Mouse (Mus musculus) liver, embryonic 14 days (tissue): Measurements from ENCODE around the gene Cd300ld. TPM values are rescaled to one million over a fixed set of nuclear protein-coding genes. Genes with fewer than 3 reads are reported as not detected.

ENCODE experiments used
- polyA plus RNA-seq: library from polyadenylated mRNA; depleted of rRNA; stranded (reverse); fragments of >200 nt; gene quantifications from 2 replicates; pipeline ENCODE4 v1.2.3, GENCODE M21; 2012; rRNA removed

The Cd300ld gene
- polyA plus RNA-seq, result 0.85 and 1.1 TPM in 2 replicates

GRCm38 (mm10) chr11:114989793-114990192, at the start of gene Cd300ld:
Gene Cd300ld, minus strand, starts transcription at chr11:114989922.

GRCm38 (mm10) chr11:115037669-115038068, 47.9 kb upstream of the Cd300ld start, which contains the start of gene Cd300ld5:
Gene Cd300ld5, minus strand, starts transcription at chr11:115037769.

GRCm38 (mm10) chr11:115026912-115027311, 37.2 kb upstream of the Cd300ld start, which contains the start of gene Cd300ld4:
Gene Cd300ld4, minus strand, starts transcription at chr11:115027012.

GRCm38 (mm10) chr11:115016093-115016492, 26.4 kb upstream of the Cd300ld start, which contains the start of gene Cd300ld2:
Gene Cd300ld2, minus strand, starts transcription at chr11:115016193.

GRCm38 (mm10) chr11:115001474-115002040, 11.8 kb upstream of the Cd300ld start, which contains the start of gene Cd300c2:
Gene Cd300c2, minus strand, starts transcription at chr11:115001880.

GRCm38 (mm10) chr11:114968752-114969207, 20.9 kb downstream of the Cd300ld start, which contains the start of gene Cd300c:
Gene Cd300c, minus strand, starts transcription at chr11:114969157.

GRCm38 (mm10) chr11:114934144-114934543, 55.6 kb downstream of the Cd300ld start, which contains the start of gene Cd300lb:
Gene Cd300lb, minus strand, starts transcription at chr11:114934386.

Other genes starting within 250 kb of the Cd300ld start
- gene Kif19a, start 224.5 kb downstream of the Cd300ld start, polyA plus RNA-seq, result 0.10 and 0.14 TPM in 2 replicates
- gene Btbd17, start 194.0 kb downstream of the Cd300ld start, polyA plus RNA-seq, result 0.07 TPM in 1 of 2 replicates, not detected in the other
- gene Gpr142, start 191.0 kb downstream of the Cd300ld start, polyA plus RNA-seq, result not detected in 2 replicates
- gene Gprc5c, start 138.8 kb downstream of the Cd300ld start, polyA plus RNA-seq, result 4.4 and 5.2 TPM in 2 replicates
- 1.9 and 2.8 TPM in 2 replicates for gene Cd300a, start 99.9 kb downstream of the Cd300ld start, polyA plus RNA-seq
- 0.56 and 0.58 TPM in 2 replicates for gene Cd300lb, start 55.5 kb downstream of the Cd300ld start, polyA plus RNA-seq
- gene Cd300c, start 20.8 kb downstream of the Cd300ld start, polyA plus RNA-seq, result 0.08 and 0.09 TPM in 2 replicates
- 4.0 and 6.0 TPM in 2 replicates for gene Cd300c2, start 12.0 kb upstream of the Cd300ld start, polyA plus RNA-seq
- gene Cd300ld2, start 26.3 kb upstream of the Cd300ld start, polyA plus RNA-seq, result not detected in 2 replicates
- gene Cd300ld4, start 37.1 kb upstream of the Cd300ld start, polyA plus RNA-seq, result 0.07 TPM in 1 of 2 replicates, not detected in the other
- gene Cd300ld5, start 47.8 kb upstream of the Cd300ld start, polyA plus RNA-seq, result 0.06 and 0.15 TPM in 2 replicates
- gene Cd300ld3, start 58.5 kb upstream of the Cd300ld start, polyA plus RNA-seq, result 0.53 and 0.97 TPM in 2 replicates
- 0.50 and 0.73 TPM in 2 replicates for gene Cd300e, start 72.3 kb upstream of the Cd300ld start, polyA plus RNA-seq
- gene Rab37, start 101.5 kb upstream of the Cd300ld start, polyA plus RNA-seq, result 1.6 and 1.8 TPM in 2 replicates
- gene Cd300lf, start 144.1 kb upstream of the Cd300ld start, polyA plus RNA-seq, result 1.7 and 2.1 TPM in 2 replicates
- gene Slc9a3r1, start 173.4 kb upstream of the Cd300ld start, polyA plus RNA-seq, result 37.4 and 43.9 TPM in 2 replicates
- 1.2 and 1.7 TPM in 2 replicates for gene Tmem104, start 197.6 kb upstream of the Cd300ld start, polyA plus RNA-seq
- gene Nat9, start 197.9 kb upstream of the Cd300ld start, polyA plus RNA-seq, result 7.6 and 9.0 TPM in 2 replicates